Mouse (Mus musculus): ENCODE measurements around the gene Gm21961.
"Not testable (repeated sequence)": the region's sequence is repeated elsewhere in the genome, so short reads cannot be mapped to it uniquely, and the experiment has no call there.

Gene Gm21961

GRCm38 (mm10) chr15:65014804-65015203 lies at the start of gene Gm21961:
TSS of gene Gm21961 (minus strand) at chr15:65014904.
- DNase-seq: no peak

DNA sequence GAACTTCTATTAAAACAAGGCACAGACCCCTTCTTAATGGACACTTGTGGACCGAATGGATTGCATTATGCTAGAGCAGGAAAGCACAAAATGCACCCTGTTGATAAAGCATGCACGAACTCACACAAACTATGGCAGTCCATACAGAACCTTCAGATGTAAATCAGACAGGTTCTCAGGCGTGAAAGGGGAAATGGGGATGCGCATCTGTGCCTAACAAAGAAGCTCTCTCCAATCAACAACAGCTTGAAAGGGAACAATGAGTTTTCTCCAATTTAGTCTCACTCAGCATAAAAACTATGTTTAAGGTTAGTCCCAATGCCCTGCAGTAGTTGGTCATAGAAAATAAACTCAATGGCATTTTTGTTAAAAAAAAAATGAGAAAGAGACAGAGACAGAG lies 27.3 kb upstream of the Gm21961 start:
- DNase-seq: no peak

DNA sequence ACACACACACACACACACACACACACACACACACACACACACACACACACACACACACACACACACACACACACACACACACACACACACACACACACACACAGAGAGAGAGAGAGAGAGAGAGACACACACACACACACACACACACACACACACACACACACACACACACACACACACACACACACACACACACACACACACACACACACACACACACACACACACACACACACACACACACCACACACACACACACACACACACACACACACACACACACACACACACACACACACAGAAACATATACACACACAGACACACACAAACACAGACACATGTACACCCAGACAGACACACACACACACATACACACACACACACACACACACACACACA lies 24.5 kb upstream of the Gm21961 start:
- not testable (repeated sequence) for DNase-seq

DNA sequence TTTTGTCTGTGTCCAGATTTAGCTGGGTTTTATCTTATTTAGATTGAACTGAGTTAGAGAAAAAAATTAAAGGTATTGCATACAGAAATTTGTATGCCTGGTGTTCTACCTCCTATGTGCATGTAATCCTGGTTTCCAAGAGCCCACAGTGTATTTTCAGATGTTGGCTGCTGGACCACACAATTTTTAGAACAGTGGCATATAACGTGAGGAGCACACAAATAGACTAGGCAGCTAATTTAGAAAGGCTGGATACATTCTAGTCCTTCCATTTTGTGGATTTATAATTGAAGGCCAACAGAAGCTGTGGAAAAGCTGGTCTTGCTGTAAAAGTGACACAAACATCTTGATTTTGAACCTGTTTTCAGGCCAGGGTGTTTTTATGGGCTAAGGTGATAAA lies 3.3 kb upstream of the Gm21961 start:
- DNase-seq: no peak

DNA sequence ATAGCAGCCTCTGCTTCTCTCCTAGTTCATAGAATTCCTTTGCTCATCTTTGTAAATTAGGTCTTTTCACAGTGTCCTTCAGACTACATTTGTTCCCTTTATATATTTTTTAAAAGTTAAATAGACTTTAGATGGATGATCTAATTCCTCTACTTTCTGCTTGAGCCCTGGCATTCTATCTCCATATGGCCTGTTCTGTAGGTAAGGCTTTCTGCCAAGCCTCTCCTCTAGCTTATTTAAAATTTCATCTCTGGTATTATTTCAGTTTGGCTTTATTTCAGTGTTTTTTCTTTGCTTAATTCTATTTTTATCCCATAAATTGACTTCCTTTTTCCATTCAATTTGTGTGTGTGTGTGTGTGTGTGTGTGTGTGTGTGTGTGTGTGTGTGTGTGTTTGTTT lies 8.5 kb downstream of the Gm21961 start:
- DNase-seq: no peak

DNA sequence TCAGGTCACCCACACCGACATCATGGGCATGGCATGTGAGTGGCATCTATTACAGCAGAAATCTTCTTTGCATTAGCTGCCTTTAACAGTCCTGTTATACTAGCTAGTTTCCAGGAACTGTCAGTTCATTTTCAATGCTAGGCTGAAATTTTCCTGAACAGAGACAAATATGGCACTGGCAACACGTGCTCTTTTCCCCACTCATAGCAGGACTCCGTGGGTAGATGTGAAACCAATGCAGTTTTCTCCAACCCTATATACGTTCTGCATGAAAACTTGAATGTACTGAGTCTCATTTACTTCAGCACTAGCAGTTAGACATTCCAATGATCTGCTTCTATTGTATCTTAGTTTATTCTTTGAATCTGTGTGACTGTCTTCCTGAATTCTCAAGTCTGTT lies 20.2 kb downstream of the Gm21961 start:
- DNase-seq: no peak

DNA sequence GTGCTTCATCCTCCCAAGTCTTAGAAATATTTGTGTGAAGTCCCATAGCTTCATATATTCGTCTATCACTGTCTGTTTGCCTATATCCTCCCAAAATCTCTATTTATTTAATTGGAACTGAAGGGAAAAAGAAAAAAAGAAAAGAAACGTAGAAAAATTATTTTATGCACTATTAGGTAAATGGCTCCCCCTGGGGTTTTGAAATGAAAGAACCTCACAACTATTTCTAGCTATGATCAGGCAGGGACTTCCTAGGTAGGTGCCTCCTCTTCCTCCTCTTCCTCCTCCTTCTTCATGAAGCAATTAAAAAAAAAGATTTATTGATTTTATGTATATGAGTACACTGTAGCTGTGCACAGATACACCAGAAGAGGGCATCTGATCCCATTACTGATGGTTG lies 34.7 kb downstream of the Gm21961 start:
- DNase-seq: no peak

DNA sequence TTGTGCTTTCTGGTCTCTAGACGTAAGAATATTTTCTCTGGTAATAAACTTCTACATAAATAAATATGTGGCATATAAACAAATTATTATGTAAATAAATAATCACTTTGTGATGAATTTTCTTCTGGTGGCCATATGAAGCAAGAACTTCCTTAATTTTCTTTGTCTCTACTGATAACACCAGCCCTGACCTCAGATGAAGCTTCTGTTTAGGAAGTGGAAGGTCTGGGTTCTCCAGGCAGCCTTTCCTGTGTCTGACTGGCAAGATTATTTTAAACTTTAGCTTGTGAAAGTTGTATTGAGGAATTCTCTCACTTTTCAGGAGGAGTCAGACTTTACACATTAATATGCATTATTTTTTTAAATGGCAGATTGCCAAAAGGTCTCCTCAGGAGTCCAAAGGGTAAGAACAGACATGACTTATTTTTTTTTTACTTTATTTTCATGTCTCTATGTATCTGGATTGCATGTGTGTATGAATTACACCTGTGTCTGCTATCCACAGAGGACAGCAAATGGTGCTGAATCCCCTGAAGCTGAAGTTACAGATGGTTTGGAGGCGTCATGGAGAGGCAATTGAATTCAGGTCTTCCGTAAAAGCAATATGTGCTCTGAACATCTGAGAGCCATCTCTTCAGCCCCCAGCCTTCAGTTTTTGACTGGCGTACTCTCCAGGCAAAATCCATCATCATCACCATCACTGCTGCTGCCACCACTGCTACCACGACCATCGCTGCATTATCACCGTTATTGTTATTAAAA lies 38.5 kb downstream of the Gm21961 start:
- DNase-seq: no peak

Data from cerebellum, postnatal 14 days (tissue).